ENCODE assay signal across 8 mouse cellular contexts in genomic region chr19:41933179-41934086, GRCm38 (mm10). TPM values are rescaled to one million over a fixed set of nuclear protein-coding genes. Genes with fewer than 3 reads are reported as not detected.
DNase-seq lines count a peak whose midpoint lies in the region; ATAC-seq and TF ChIP-seq lines count a peak whose summit lies in the region.

Gene Exosc1 (minus strand): TSS chr19:41933423.
Gene Zdhhc16 (plus strand): TSS chr19:41933480.

- peak within 1 kb of the TSS; percentile 73 for H3K27ac ChIP-seq in bone marrow, adult 2 months (ENCODE audit: control insufficient read depth, insufficient read depth, low read depth, low read length, poor library complexity)
- H3K27ac ChIP-seq in embryonic facial prominence, embryonic 15.5 days (replicated peaks), result peak within 1 kb of the TSS; percentile 68; the same call in 1 of the 2 replicates
- H3K27ac ChIP-seq in limb, embryonic 14.5 days (replicated peaks; ENCODE audit: low read depth, low read length), result peak within 1 kb of the TSS; percentile 20; the same call in 1 of the 2 replicates
- peak within 1 kb of the TSS; percentile 67 for H3K27ac ChIP-seq in midbrain, postnatal 0 days (ENCODE audit: low read depth, low read length)

- peak within 1 kb of the TSS; percentile 86 for H3K4me2 ChIP-seq in embryonic facial prominence, embryonic 15.5 days (replicated peaks)
- peak within 1 kb of the TSS; percentile 81 for H3K4me2 ChIP-seq in limb, embryonic 14.5 days (replicated peaks; ENCODE audit: low read depth, low read length, severe bottlenecking)
- H3K4me2 ChIP-seq in midbrain, postnatal 0 days (ENCODE audit: low read depth, low read length, poor library complexity, severe bottlenecking), result peak within 1 kb of the TSS; percentile 86

- peak within 1 kb of the TSS; percentile 66 for H3K9ac ChIP-seq in embryonic facial prominence, embryonic 15.5 days
- peak within 1 kb of the TSS; percentile 83 for H3K9ac ChIP-seq in limb, embryonic 14.5 days (ENCODE audit: low read depth, low read length, severe bottlenecking)
- peak within 1 kb of the TSS; percentile 72 for H3K9ac ChIP-seq in midbrain, postnatal 0 days (replicated peaks; ENCODE audit: low read length, poor library complexity, severe bottlenecking)

- DNase-seq in 416B (ENCODE audit: low read depth), result peak; percentile 98
- peak; percentile 99 for DNase-seq in heart, adult 8-10 months (ENCODE audit: low spot score)
- peak; percentile 99 for DNase-seq in kidney, adult 9 months
- peak; percentile 97 for DNase-seq in limb, embryonic 14.5 days (ENCODE audit: low spot score)
- peak; percentile 99 for DNase-seq in midbrain, postnatal 0 days (ENCODE audit: low spot score)
- peak; percentile 93 to 96 for DNase-seq in spleen, postnatal 14 days (ENCODE audit: low spot score in 2 of 2)

- peak within 1 kb of the TSS; percentile 100 for H3K4me3 ChIP-seq in bone marrow, adult 2 months (replicated peaks; ENCODE audit: control insufficient read depth, low read depth, low read length)
- H3K4me3 ChIP-seq in embryonic facial prominence, embryonic 15.5 days (replicated peaks), result peak within 1 kb of the TSS; percentile 64
- peak within 1 kb of the TSS; percentile 71 for H3K4me3 ChIP-seq in limb, embryonic 14.5 days (replicated peaks; ENCODE audit: low read length)
- H3K4me3 ChIP-seq in midbrain, postnatal 0 days (ENCODE audit: low read depth, low read length), result peak within 1 kb of the TSS; percentile 85

- WGBS in bone marrow, adult 2 months, result under 1% methylated on average over 47 of the region's 47 CpGs
- WGBS in embryonic facial prominence, embryonic 15.5 days, result under 1% methylated on average over 47 of the region's 47 CpGs
- WGBS in limb, embryonic 14.5 days, result under 1% methylated on average over 45 of the region's 47 CpGs
- under 1% methylated on average over 47 of the region's 47 CpGs for WGBS in midbrain, postnatal 0 days

- no peak for TF ChIP-seq CTCF in bone marrow, adult 2 months (IDR thresholded peaks at IDR 0.05; ENCODE audit: control insufficient read depth, insufficient read depth, low read length)
- no peak for TF ChIP-seq CTCF in midbrain, postnatal 0 days (IDR thresholded peaks at IDR 0.05)

- H3K4me1 ChIP-seq in bone marrow, adult 2 months (ENCODE audit: control insufficient read depth, insufficient read depth, low read length), result peaks cover 3% of the 10 kb centered on the region
- H3K4me1 ChIP-seq in embryonic facial prominence, embryonic 15.5 days, result peaks cover 19% of the 10 kb centered on the region
- H3K4me1 ChIP-seq in limb, embryonic 14.5 days (ENCODE audit: control insufficient read depth, insufficient read depth, low read length), result peaks cover 11% of the 10 kb centered on the region; the same call in 1 of the 2 replicates
- peaks cover 7% of the 10 kb centered on the region; the same call in 1 of the 2 replicates for H3K4me1 ChIP-seq in midbrain, postnatal 0 days (ENCODE audit: insufficient read depth, low read length)

- H3K9me3 ChIP-seq in embryonic facial prominence, embryonic 15.5 days (replicated peaks), result no peaks in the 10 kb centered on the region
- H3K9me3 ChIP-seq in limb, embryonic 14.5 days (ENCODE audit: control insufficient read depth, low read length), result no peaks in the 10 kb centered on the region
- H3K9me3 ChIP-seq in midbrain, postnatal 0 days (ENCODE audit: low read length), result no peaks in the 10 kb centered on the region

- H3K27me3 ChIP-seq in embryonic facial prominence, embryonic 15.5 days, result no peaks in the 10 kb centered on the region
- H3K27me3 ChIP-seq in limb, embryonic 14.5 days (ENCODE audit: control insufficient read depth, insufficient read depth, low read length), result no peaks in the 10 kb centered on the region
- no peaks in the 10 kb centered on the region for H3K27me3 ChIP-seq in midbrain, postnatal 0 days (ENCODE audit: insufficient read depth, low read length)

- H3K36me3 ChIP-seq in embryonic facial prominence, embryonic 15.5 days, result peaks cover 32% of the 10 kb centered on the region
- peaks cover 31% of the 10 kb centered on the region for H3K36me3 ChIP-seq in limb, embryonic 14.5 days (ENCODE audit: control insufficient read depth, insufficient read depth, low read length)
- H3K36me3 ChIP-seq in midbrain, postnatal 0 days (ENCODE audit: insufficient read depth, low read length), result peaks cover 19% of the 10 kb centered on the region

- TF ChIP-seq POLR2A in bone marrow, adult 2 months (IDR thresholded peaks at IDR 0.05; ENCODE audit: borderline replicate concordance, control insufficient read depth, low read depth, low read length), result peak; percentile 61
- peak; percentile 68; the same call in 1 of the 2 replicates for TF ChIP-seq POLR2A in limb, embryonic 14.5 days (IDR thresholded peaks at IDR 0.05; ENCODE audit: borderline replicate concordance, extremely low read depth, insufficient read depth, insufficient read length)

- ATAC-seq in embryonic facial prominence, embryonic 15.5 days (ENCODE audit: insufficient number of reproducible peaks, low FRiP score, low TSS enrichment, low read depth), result peak; percentile 100
- peak; percentile 100 for ATAC-seq in limb, embryonic 14.5 days (ENCODE audit: low FRiP score, low read depth)
- peak; percentile 100 for ATAC-seq in midbrain, postnatal 0 days (ENCODE audit: low FRiP score)

RNA-seq across cellular contexts. Expression of gene Exosc1, which starts in this region (rescaled TPM):
- polyA plus RNA-seq in bone marrow, adult 2 months (2011; ENCODE audit: insufficient read depth, insufficient read length, low replicate concordance, missing spikeins), result 16.4 and 24.6 TPM in 2 replicates
- 71.5 and 72.8 TPM in 2 replicates for polyA plus RNA-seq in embryonic facial prominence, embryonic 15.5 days (2015; fragmentation: Nextera tagmentation; extraction: Ambion mirVana)
- total RNA-seq in heart, adult 8-10 months (2022), result 10 to 100 TPM; 11.9 to 14.7 (median 13.7) TPM
- 35.9 and 40.1 TPM in 2 replicates for polyA plus RNA-seq in limb, embryonic 14.5 days (2012; rRNA removed)
- 74.9 and 76.1 TPM in 2 replicates for polyA plus RNA-seq in limb, embryonic 14.5 days (2014; fragmentation: Nextera tagmentation; extraction: Ambion mirVana)
- total RNA-seq in midbrain, postnatal 0 days (2014; rRNA removed), result 18.0 and 28.8 TPM in 2 replicates
- 61.2 and 62.3 TPM in 2 replicates for polyA plus RNA-seq in midbrain, postnatal 0 days (2015; fragmentation: Nextera tagmentation; extraction: Ambion mirVana)

RNA-seq across cellular contexts. Expression of gene Zdhhc16, which starts in this region (rescaled TPM):
- 27.4 and 59.8 TPM in 2 replicates for polyA plus RNA-seq in bone marrow, adult 2 months (2011; ENCODE audit: insufficient read depth, insufficient read length, low replicate concordance, missing spikeins)
- polyA plus RNA-seq in embryonic facial prominence, embryonic 15.5 days (2015; fragmentation: Nextera tagmentation; extraction: Ambion mirVana), result 87.2 and 92.4 TPM in 2 replicates
- 10 to 100 TPM; 12.4 to 14.1 (median 13.1) TPM for total RNA-seq in heart, adult 8-10 months (2022)
- 114 and 146 TPM in 2 replicates for polyA plus RNA-seq in limb, embryonic 14.5 days (2012; rRNA removed)
- polyA plus RNA-seq in limb, embryonic 14.5 days (2014; fragmentation: Nextera tagmentation; extraction: Ambion mirVana), result 76.1 and 79.2 TPM in 2 replicates
- 49.2 and 61.9 TPM in 2 replicates for total RNA-seq in midbrain, postnatal 0 days (2014; rRNA removed)
- 86.7 and 91.0 TPM in 2 replicates for polyA plus RNA-seq in midbrain, postnatal 0 days (2015; fragmentation: Nextera tagmentation; extraction: Ambion mirVana)

Comparison
In these comparisons a context has a peak if more than half of its experiments do, and no peak if none do; other contexts are left out.
1. Peak in every context shown above with its lines: DNase-seq, ATAC-seq, H3K4me3 ChIP-seq and H3K27ac ChIP-seq.
2. H3K27ac ChIP-seq: peak in every context shown above with its lines; median percentile 73 in bone marrow, adult 2 months; 68 in embryonic facial prominence, embryonic 15.5 days; 67 in midbrain, postnatal 0 days; 20 in limb, embryonic 14.5 days.